Mouse (Mus musculus): ENCODE measurements around the gene Fbxw21. TPM values are rescaled to one million over a fixed set of nuclear protein-coding genes. Genes with fewer than 3 reads are reported as not detected.

The Fbxw21 gene
- polyA plus RNA-seq, 1 experiment from 2014 or later, result not detected

DNA sequence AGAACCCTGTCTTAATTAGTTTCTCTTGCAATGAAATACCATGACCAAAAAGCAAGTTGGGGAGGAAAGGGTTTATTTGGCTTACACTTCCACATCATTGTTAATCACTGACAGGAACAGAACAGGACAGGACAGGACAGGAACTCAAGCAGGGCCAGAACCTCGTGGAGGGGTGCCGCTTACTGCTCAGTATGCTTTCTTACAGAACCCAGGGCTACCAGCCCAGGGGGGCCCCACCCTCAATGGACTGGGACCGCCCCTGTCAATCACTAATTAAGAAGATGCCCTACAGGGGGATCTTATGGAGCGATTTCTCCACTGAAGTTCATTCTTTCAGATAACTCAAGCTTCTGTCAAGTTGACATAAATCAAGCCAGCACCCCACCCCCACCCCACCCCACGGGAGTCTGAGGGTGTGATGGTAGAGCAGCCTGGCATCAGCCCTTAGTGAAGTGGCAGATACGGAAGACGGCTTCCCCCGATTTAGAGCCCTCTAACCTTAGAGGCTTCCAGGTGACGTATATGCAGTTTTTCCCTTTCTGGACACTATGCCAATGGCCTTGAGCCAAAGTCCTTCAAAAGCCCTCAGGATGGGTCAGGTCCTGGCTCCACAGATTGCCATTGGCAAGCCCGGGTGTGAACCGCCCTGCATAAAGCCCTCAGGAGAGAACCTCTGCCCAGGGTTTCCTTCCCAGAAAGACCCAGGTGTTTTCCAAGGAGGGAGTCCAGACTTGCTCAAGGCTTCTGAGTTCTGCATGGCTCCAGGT is 67.9 kb downstream of the Fbxw21 start:
- H3K36me3 ChIP-seq (ENCODE audit: control insufficient read depth, insufficient read depth, low read length), result peaks cover 9% of the 10 kb centered on the region
- WGBS, result 17% methylated on average over 11 of the region's 11 CpGs
- no peak for ATAC-seq (ENCODE audit: insufficient number of reproducible peaks, insufficient read depth, low FRiP score, low read depth)
- peak overlapping the region; percentile 79 for H3K4me3 ChIP-seq (ENCODE audit: low read depth, low read length)
- H3K4me1 ChIP-seq (ENCODE audit: control insufficient read depth, insufficient read depth, low read length), result peaks cover 28% of the 10 kb centered on the region
- no peaks in the 10 kb centered on the region for H3K9me3 ChIP-seq (ENCODE audit: control insufficient read depth, low read depth, low read length)
- peak overlapping the region; percentile 81 for H3K4me2 ChIP-seq (replicated peaks; ENCODE audit: low read depth, low read length)
- no peaks in the 10 kb centered on the region for H3K27me3 ChIP-seq (ENCODE audit: control insufficient read depth, insufficient read depth, low read length)
- peak overlapping the region; percentile 100 for H3K27ac ChIP-seq (ENCODE audit: low read length)
- no peak overlapping the region for H3K9ac ChIP-seq (replicated peaks; ENCODE audit: low read depth, low read length)

DNA sequence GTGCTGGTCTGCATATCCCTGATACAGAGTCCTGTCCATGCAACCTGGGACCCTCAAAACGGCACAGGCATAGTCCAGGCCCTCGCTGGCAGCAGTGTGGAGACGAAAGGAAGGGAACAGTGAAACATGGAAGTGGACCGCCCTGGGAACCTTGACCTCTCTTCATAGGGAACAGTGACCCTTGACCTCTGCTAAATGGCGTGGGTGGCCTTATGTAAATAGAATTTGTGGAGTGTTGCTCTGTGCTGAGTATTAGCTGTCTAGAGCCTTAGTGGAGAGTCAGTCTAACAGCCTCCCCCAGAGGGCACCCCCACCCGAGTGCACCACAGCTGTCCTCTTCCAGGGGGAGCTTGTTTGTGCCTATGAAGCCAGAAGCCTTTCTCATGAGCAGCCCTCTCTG is 69.0 kb downstream of the Fbxw21 start:
- WGBS, result 49% methylated on average over 6 of the region's 6 CpGs

GRCm38 (mm10) chr9:109091802-109092201 is 70.0 kb downstream of the Fbxw21 start:
- WGBS, result 72% methylated on average over 8 of the region's 8 CpGs
- Histone ChIP-seq H3K36me3 (ENCODE audit: control insufficient read depth, insufficient read depth, low read length) (peaks cover 9% of the 10 kb centered on the region), H3K4me1 (ENCODE audit: control insufficient read depth, insufficient read depth, low read length) (peaks cover 7% of the 10 kb centered on the region), H3K9me3 (ENCODE audit: control insufficient read depth, low read depth, low read length) (no peaks in the 10 kb centered on the region), H3K27me3 (ENCODE audit: control insufficient read depth, insufficient read depth, low read length) (no peaks in the 10 kb centered on the region), H3K4me2 (replicated peaks; ENCODE audit: low read depth, low read length) (no peak overlapping the region), H3K4me3 (ENCODE audit: low read depth, low read length) (no peak overlapping the region), H3K9ac (replicated peaks; ENCODE audit: low read depth, low read length) (no peak overlapping the region), H3K27ac (ENCODE audit: low read length) (peak overlapping the region; percentile 30; the same call in 1 of the 2 replicates)
- ATAC-seq (ENCODE audit: insufficient number of reproducible peaks, insufficient read depth, low FRiP score, low read depth), result no peak

More for the DNA sequence above, 69.0 kb downstream of the Fbxw21 start:
- peaks cover 16% of the 10 kb centered on the region for H3K4me1 ChIP-seq (ENCODE audit: control insufficient read depth, insufficient read depth, low read length)
- peaks cover 9% of the 10 kb centered on the region for H3K36me3 ChIP-seq (ENCODE audit: control insufficient read depth, insufficient read depth, low read length)
- no peaks in the 10 kb centered on the region for H3K9me3 ChIP-seq (ENCODE audit: control insufficient read depth, low read depth, low read length)
- no peak overlapping the region for H3K27ac ChIP-seq (ENCODE audit: low read length)
- no peak overlapping the region for H3K4me2 ChIP-seq (replicated peaks; ENCODE audit: low read depth, low read length)
- no peak overlapping the region for H3K9ac ChIP-seq (replicated peaks; ENCODE audit: low read depth, low read length)
- H3K4me3 ChIP-seq (ENCODE audit: low read depth, low read length), result no peak overlapping the region
- H3K27me3 ChIP-seq (ENCODE audit: control insufficient read depth, insufficient read depth, low read length), result no peaks in the 10 kb centered on the region
- no peak for ATAC-seq (ENCODE audit: insufficient number of reproducible peaks, insufficient read depth, low FRiP score, low read depth)

DNA sequence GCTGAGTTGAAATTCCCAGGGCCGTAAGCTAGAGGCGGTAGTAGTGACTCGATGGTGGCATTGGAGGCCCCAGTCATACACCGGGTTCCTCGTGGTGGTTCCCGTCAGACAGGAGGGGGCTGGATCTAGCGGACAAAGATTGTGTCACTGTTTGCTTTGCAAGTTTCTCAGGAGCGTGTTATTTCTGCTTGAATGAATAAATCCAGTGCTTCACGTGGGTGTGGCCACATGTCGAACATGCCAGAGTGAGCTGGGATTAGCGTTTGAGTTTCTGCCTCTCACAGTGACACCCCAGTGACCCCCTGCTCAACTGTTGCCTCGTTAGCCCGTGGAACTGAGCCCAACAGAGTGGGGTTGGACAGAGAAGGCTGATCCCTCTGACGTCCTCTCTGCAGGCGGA is 71.4 kb downstream of the Fbxw21 start:
- H3K27me3 ChIP-seq (ENCODE audit: control insufficient read depth, insufficient read depth, low read length), result no peaks in the 10 kb centered on the region
- H3K9ac ChIP-seq (replicated peaks; ENCODE audit: low read depth, low read length), result no peak overlapping the region; the same call in 1 of the 2 replicates
- no peaks in the 10 kb centered on the region; the same call in 1 of the 2 replicates for H3K4me1 ChIP-seq (ENCODE audit: control insufficient read depth, insufficient read depth, low read length)
- WGBS, result 68% methylated on average over 15 of the region's 15 CpGs
- peak overlapping the region; percentile 39; the same call in 1 of the 2 replicates for H3K27ac ChIP-seq (ENCODE audit: low read length)
- H3K9me3 ChIP-seq (ENCODE audit: control insufficient read depth, low read depth, low read length), result no peaks in the 10 kb centered on the region
- H3K4me2 ChIP-seq (replicated peaks; ENCODE audit: low read depth, low read length), result no peak overlapping the region
- H3K36me3 ChIP-seq (ENCODE audit: control insufficient read depth, insufficient read depth, low read length), result peaks cover 9% of the 10 kb centered on the region
- H3K4me3 ChIP-seq (ENCODE audit: low read depth, low read length), result no peak overlapping the region
- ATAC-seq (ENCODE audit: insufficient number of reproducible peaks, insufficient read depth, low FRiP score, low read depth), result no peak

Other genes with a start within 250 kb of the Fbxw21 start
- not detected in 2 replicates for gene Tmem89, start 247.4 kb downstream of the Fbxw21 start, polyA plus RNA-seq (2014; fragmentation: Nextera tagmentation; extraction: Ambion mirVana)
- gene Uqcrc1, start 225.4 kb downstream of the Fbxw21 start, polyA plus RNA-seq (2014; fragmentation: Nextera tagmentation; extraction: Ambion mirVana), result 456 and 466 TPM in 2 replicates
- 4.1 and 4.5 TPM in 2 replicates for gene Col7a1, start 208.5 kb downstream of the Fbxw21 start, polyA plus RNA-seq (2014; fragmentation: Nextera tagmentation; extraction: Ambion mirVana)
- gene Ucn2, start 176.0 kb downstream of the Fbxw21 start, polyA plus RNA-seq (2014; fragmentation: Nextera tagmentation; extraction: Ambion mirVana), result 0.45 TPM in 1 of 2 replicates, not detected in the other
- gene Pfkfb4, start 170.3 kb downstream of the Fbxw21 start, polyA plus RNA-seq (2014; fragmentation: Nextera tagmentation; extraction: Ambion mirVana), result 7.9 and 8.5 TPM in 2 replicates
- gene Shisa5, start 123.5 kb downstream of the Fbxw21 start, polyA plus RNA-seq (2014; fragmentation: Nextera tagmentation; extraction: Ambion mirVana), result 75.0 and 84.4 TPM in 2 replicates
- gene Trex1, start 102.3 kb downstream of the Fbxw21 start, polyA plus RNA-seq (2014; fragmentation: Nextera tagmentation; extraction: Ambion mirVana), result 11.6 and 12.2 TPM in 2 replicates
- gene Atrip, start 87.9 kb downstream of the Fbxw21 start, polyA plus RNA-seq (2014; fragmentation: Nextera tagmentation; extraction: Ambion mirVana), result 27.2 and 29.3 TPM in 2 replicates
- gene Ccdc51, start 79.5 kb downstream of the Fbxw21 start, polyA plus RNA-seq (2014; fragmentation: Nextera tagmentation; extraction: Ambion mirVana), result 12.9 and 13.1 TPM in 2 replicates
- gene Tma7, start 79.5 kb downstream of the Fbxw21 start, polyA plus RNA-seq (2014; fragmentation: Nextera tagmentation; extraction: Ambion mirVana), result 633 and 676 TPM in 2 replicates
- gene Plxnb1, start 66.7 kb downstream of the Fbxw21 start, polyA plus RNA-seq (2014; fragmentation: Nextera tagmentation; extraction: Ambion mirVana), result 15.8 and 17.5 TPM in 2 replicates
- not detected in 2 replicates for gene Fbxw13, start 33.9 kb upstream of the Fbxw21 start, polyA plus RNA-seq (2014; fragmentation: Nextera tagmentation; extraction: Ambion mirVana)
- not detected in 2 replicates for gene Fbxw20, start 72.7 kb upstream of the Fbxw21 start, polyA plus RNA-seq (2014; fragmentation: Nextera tagmentation; extraction: Ambion mirVana)
- gene Fbxw14, start 125.6 kb upstream of the Fbxw21 start, polyA plus RNA-seq (2014; fragmentation: Nextera tagmentation; extraction: Ambion mirVana), result not detected in 2 replicates
- gene Fbxw28, start 177.6 kb upstream of the Fbxw21 start, polyA plus RNA-seq (2014; fragmentation: Nextera tagmentation; extraction: Ambion mirVana), result not detected in 2 replicates
- gene Fbxw22, start 242.3 kb upstream of the Fbxw21 start, polyA plus RNA-seq (2014; fragmentation: Nextera tagmentation; extraction: Ambion mirVana), result not detected in 2 replicates